Mouse (Mus musculus) brain, embryonic 14.5 days (tissue): Measurements from ENCODE around the gene Anks1b. TPM values are rescaled to one million over a fixed set of nuclear protein-coding genes. Genes with fewer than 3 reads are reported as not detected.

Source experiments
- DNase-seq: peaks from one replicate; pipeline ENCODE4 v3.0.0-alpha.2; 2011; ENCODE audit warnings: low read depth
- CTCF ChIP-seq: fragments of 200-500 bp; IDR thresholded peaks from 2 replicates; pipeline ENCODE4 v1.5.1; 2012; ENCODE audit warnings: inconsistent platforms, mild to moderate bottlenecking, moderate library complexity, borderline replicate concordance; ENCODE audit not compliant: insufficient read depth, insufficient read length; ENCODE audit errors: extremely low read depth
- POLR2A ChIP-seq: fragments of 200-500 bp; IDR thresholded peaks from 2 replicates; pipeline ENCODE4 v1.6.1; 2012; ENCODE audit warnings: mild to moderate bottlenecking, inconsistent platforms, borderline replicate concordance; ENCODE audit not compliant: poor library complexity, insufficient read depth, insufficient read length, severe bottlenecking; ENCODE audit errors: extremely low read depth
- polyA plus RNA-seq: library from polyadenylated mRNA; depleted of rRNA; stranded (reverse); fragments of >200 nt; gene quantifications from 2 replicates; pipeline ENCODE4 v1.2.3, GENCODE M21; 2012; rRNA removed

The Anks1b gene
- 55.7 and 67.7 TPM in 2 replicates for polyA plus RNA-seq

DNA sequence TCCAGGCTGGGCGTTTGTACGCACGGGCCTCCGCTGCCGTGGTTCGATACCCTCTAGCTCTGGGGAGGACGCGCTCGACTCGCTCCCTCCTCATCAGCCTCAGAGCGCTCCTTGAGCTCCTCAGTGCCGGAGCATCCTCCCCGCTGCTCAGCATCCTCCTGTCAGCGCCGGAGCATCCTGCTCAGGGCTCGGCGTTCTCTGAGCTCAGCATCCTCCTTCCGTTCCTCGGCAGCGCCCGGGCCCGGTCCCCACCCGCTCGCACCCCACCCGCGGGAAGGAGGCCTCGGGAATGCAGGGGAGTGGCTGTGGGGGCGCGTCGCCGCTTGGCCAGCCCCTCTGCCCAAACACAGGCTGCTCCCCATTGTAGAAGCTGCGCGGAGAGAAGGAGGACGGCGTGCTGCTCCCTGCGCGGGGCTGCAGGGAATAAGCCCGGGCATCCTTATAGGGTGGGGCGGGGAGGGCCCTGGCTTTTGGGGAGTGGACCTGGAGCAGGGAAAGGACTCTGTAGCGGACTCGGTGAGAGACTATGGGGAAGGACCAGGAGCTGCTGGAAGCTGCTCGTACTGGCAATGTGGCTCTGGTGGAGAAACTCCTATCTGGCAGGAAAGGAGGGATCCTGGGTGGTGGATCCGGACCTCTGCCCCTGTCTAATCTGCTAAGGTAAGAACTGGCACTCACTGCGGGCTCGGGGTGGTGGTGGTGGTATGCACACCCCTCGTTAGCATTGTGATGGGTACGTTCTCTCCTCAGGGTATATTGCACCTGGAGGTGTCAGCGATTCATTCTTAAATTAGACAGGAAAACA, at the start of gene Anks1b:
Gene Anks1b, plus strand, starts transcription at position 364 of the 805 bp plus-strand sequence.
- peak; percentile 6; the same call in 1 of the 2 replicates for TF ChIP-seq POLR2A
- no peak for TF ChIP-seq CTCF
- peak; percentile 84 for DNase-seq

DNA sequence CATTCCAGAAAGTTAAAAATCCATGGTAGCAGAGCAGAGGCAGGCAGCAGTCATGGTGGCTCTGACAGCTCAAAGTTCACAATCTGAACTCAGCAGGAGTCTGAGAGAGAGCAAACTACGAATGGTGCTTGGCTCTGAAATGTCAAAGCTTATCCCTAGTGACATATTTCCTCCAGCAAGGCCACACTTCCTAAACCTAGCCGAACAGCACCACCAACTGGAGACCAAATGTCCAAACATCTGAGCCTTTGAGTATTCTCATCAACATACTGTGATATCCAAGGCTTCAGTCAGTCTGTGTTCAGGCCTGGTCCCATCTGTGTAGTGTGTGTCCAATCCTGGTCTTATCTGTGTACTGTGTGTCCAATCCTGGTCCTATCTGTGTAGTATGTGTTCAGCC, 49.4 kb upstream of the Anks1b start:
- DNase-seq, result peak; percentile 57
- TF ChIP-seq POLR2A, result no peak
- TF ChIP-seq CTCF, result peak; percentile 41; the same call in 1 of the 2 replicates

DNA sequence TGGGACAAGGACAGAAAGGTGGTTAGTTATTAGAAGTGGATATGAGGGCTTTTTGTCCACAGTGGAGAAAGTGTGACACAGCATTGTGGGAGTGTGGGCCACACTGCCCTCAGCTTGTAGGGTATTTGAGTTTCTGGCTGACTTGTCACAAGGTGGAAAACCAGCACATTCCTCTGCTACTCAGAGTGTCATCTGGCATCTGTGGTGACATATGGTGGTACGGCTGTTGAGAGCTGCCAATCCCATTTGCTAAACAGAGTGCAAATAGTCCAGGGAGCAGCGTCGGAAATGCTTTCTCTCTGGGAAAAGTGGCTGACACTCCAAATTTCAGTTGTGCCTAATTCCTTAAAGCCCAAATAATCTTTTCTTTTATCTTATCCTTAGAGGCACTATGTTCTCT, 46.4 kb upstream of the Anks1b start:
- peak; percentile 74 for DNase-seq
- TF ChIP-seq CTCF (no peak), POLR2A (no peak)

DNA sequence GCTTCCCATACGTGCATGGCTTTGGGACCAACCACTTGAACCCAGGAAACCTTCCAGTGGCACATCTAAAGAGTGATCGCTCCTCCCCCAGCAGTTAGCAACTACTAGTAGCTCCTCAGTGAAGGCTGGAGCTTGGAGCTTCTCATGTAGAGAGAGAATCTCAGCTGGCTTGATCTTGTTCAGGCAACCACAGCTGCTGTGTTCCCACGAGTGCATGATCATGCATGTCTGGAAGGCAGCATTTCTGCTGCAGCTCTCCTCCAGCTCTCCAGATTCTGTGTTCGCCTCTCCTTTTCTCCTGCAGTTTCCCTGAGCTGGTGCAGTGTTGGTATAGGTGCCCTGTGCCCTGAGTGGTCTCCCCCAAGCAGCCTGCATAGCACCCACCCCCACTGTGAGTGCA, 41.0 kb upstream of the Anks1b start:
- DNase-seq, result no peak
- TF ChIP-seq CTCF, result no peak
- TF ChIP-seq POLR2A, result no peak

DNA sequence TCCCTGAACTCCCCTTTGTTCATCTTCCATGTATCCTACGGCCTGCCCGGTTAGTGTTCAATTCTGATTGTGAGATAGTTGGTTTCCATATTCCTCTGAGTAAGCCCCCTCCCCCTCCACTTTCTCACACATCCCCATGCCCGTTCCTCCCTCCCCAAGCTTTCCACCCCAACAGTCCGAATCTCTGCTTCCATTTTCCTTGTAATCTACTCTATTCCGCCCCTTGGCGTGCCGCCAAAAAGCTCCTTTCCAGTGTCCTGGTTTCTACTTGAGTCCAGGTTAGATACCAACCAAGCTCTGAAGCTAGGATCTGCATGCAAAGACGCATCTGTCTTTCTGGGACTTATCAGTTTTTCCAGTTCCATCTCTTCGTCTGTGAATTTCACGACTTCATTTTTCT, 40.1 kb upstream of the Anks1b start:
- no peak for DNase-seq
- TF ChIP-seq POLR2A (no peak), CTCF (no peak)

DNA sequence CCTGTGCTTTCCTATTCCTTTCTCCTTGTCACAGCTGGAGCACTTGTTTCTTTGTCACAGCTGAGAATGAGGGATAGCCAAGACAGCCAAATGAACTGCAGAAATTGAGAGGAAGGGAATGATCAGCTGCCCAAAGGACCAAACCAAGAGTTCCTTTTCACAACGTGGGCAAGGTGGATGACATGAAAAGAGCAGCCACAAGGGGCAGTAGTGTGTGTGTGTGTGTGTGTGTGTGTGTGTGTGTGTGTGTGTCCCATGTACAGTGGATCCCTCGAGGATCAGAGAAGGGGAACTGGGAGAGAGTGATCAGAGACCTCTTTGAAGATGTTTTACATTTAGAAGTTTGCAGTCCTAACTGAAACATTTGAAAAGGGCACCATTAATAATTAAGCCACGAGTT, 35.8 kb upstream of the Anks1b start:
- TF ChIP-seq POLR2A (no peak), CTCF (peak; percentile 12; the same call in 1 of the 2 replicates)
- no peak for DNase-seq

DNA sequence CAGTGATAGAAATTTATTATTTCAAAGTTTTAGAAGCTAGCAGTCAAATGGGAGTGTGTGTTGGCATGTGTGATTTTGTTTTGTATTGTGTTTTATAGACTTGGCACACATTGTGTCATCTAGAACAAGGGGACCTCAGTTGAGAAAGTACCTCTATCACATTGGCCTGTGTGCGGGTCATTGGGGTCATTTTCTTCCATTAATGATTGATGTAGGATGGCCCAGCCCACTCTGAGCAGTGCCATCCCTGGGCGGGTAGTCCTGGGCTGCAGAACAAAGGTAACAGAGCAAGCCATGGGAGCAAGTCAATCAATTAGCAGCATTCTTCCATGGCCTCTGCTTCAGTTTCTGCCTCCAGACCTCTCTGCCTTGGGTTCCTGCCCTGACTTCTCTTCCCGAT, 34.5 kb upstream of the Anks1b start:
- no peak for DNase-seq
- no peak for TF ChIP-seq CTCF
- TF ChIP-seq POLR2A, result no peak

DNA sequence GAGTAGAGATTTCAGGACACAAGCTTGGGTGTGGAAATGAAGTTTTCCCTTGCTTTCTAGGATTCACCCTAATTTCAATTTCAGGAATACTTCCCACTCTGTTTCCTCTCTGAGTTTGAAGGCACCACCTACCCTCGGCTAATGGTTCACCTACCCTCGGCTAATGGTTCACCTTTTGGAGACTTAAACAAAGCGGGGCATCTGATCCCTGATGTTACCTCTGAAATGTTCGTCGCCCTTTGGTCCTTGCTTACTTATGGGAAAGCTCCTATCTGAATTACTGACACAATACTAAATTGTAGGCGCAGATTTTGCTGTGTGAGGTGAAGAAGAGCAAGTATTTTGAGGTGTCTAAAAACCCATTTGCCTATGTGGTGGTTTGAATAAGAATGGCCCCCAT, 22.4 kb upstream of the Anks1b start:
- no peak for TF ChIP-seq CTCF
- no peak for TF ChIP-seq POLR2A
- DNase-seq, result no peak

DNA sequence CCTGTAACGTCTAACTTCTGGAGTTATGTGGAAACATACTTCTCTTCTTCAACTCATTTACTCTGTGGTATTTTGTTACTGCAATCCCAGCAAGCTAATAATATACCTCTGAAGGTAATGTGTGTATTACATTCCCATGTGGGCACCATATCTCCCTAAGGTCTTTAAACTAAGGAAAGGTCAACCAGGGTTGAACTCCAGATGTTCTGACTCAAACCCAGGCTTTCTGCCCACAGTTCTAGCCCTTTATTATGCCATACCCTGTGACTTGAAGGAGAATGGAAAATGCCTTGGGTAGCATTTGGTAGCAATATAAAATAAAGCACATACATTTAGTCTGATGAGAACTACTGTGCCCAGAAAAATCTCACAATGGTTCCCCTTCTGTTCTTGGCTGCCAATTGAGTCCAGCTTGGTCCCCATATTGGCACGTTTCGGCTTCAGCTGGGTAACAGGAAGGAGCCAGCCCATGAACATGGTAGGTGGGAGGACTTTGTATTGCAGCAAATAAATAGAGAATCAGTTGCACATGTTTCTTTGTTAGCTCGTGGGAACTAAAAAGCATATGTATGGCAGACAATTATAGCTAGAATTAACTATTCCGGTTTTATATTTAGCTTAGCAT, 17.9 kb upstream of the Anks1b start:
- peak; percentile 35 for DNase-seq
- TF ChIP-seq POLR2A (no peak), CTCF (no peak)

DNA sequence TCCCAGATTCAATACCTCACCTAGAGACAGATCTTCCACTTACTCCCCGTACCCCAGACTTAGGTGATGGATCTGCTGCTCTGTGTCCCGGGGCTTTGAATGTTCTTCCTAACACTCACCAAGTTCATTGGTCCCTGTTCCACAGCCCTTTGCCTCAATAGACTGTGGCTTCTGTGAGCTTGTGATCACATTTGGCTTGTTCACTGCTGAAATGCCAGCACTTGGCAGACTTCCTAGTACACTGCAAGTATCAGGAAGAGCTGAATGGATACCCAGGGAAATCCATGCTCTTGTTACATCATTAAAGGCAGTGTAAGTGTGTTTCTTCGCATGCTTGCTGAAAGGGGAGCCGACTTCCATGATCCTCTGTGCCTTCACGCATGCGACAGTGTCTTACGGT, 17.0 kb upstream of the Anks1b start:
- TF ChIP-seq CTCF, result no peak
- no peak for TF ChIP-seq POLR2A

DNA sequence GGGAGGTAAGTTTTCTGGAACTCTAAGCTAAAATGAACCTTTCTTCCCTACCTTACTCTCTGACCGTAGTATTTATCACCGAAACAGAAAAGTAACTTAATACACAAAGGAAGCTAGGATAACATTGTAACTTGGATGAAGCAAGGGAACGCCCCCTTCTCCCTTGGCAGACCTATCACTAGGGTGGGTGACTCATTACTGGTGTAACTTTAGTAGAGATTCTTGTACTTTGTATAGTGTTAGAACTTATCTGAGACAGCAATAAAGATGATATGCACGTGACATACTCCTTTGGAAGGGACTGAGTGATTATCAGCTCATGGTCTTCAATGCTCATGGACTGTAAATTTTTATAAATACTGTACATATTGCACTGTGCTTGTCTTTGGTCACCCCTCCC, 5.1 kb upstream of the Anks1b start:
- TF ChIP-seq POLR2A, result no peak
- no peak for TF ChIP-seq CTCF

More for the DNA sequence above, 17.0 kb upstream of the Anks1b start:
- DNase-seq, result peak; percentile 72

DNA sequence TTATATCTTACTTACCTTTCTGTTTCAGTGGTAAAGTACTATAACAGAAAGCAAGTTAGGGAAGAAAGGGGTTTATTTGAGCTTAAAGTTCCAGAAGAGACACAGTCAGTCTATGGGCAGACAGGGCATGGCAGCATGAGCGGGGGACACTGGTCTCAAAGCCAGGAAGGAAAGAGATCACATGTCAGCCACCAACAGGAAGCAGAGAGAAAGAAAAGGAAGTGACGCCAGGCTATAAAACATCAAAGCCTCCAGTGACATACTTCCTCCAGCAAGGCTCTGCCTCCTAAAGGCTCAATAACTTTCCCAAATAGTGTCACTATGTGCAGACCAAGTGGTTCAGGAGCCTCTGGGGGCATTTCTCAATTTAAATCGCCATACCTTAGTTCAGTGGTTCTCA, 4.5 kb upstream of the Anks1b start:
- TF ChIP-seq CTCF, result no peak
- no peak for TF ChIP-seq POLR2A
- no peak for DNase-seq

More for the DNA sequence above, 5.1 kb upstream of the Anks1b start:
- no peak for DNase-seq

DNA sequence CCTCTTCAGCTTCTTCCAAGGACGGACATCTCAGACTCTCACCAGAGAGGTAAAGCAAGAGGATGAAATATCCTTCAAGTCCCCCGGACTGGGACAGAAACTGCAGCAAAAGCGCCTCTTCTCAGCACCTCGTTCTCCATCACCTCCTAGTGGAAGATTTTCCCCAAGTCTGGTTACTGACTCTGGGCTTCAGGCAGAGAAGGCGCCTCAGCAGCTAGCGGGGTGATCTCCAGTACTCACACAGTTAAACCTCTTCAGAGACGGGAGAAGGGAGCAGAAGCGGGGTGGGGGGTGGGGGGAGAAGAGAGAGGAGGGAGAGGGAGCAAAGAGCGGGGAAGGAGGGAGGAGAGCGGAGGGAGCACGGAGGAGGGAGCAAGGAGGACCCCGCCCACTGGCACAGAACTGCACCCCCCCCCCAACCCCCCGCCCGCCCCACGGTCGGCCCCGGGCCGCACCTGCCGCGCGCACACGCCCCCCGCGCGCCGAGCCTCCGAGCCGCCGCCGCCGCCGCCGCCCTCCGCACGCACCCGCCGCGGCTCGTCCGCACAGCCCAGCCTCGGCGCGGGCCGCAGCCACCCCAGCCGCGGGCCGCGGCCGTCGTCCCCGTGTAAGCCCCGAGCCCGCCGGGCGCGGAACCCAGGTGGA, 686 bp upstream of the Anks1b start:
- DNase-seq, result peak; percentile 97
- peak; percentile 24; the same call in 1 of the 2 replicates for TF ChIP-seq POLR2A
- TF ChIP-seq CTCF, result peak; percentile 53; the same call in 1 of the 2 replicates
